Mouse (Mus musculus) left cerebral cortex, adult 6 months (tissue): Measurements from ENCODE around the gene Tceal8. TPM values are rescaled to one million over a fixed set of nuclear protein-coding genes. Genes with fewer than 3 reads are reported as not detected.

Experiments used
- long read RNA-seq, 2 experiments: library from polyadenylated mRNA; unstranded; transcript quantifications; one replicate each; pipeline ENCODE4 v2.0.0; 2019 to 2020
- polyA plus RNA-seq: library from polyadenylated mRNA; unstranded; fragments of <200 nt; fragmentation: Nextera tagmentation; gene quantifications from 2 replicates; pipeline ENCODE4 v1.2.3, GENCODE M21; 2021

Gene Tceal8
- polyA plus RNA-seq, result 75.2 and 80.9 TPM in 2 replicates
- long read RNA-seq, experiment 1, transcript Tceal8-201 (3 exons, 1,250 nt), result major isoform, 102 of 107 reads
- long read RNA-seq, experiment 1, partial matches to known transcripts, result 4 of 107 reads
- long read RNA-seq, experiment 1, other reads (novel, unspliced or antisense), result 1 of 107 reads
- long read RNA-seq, experiment 2, transcript Tceal8-201 (3 exons, 1,250 nt), result major isoform, 96 of 111 reads
- long read RNA-seq, experiment 2, partial matches to known transcripts, result 2 of 111 reads
- long read RNA-seq, experiment 2, other reads (novel, unspliced or antisense), result 13 of 111 reads

GRCm38 (mm10) chrX:136172118-136172551 is at the start of gene Tceal8:
TSS of gene Tceal8 (minus strand) at chrX:136172342.

GRCm38 (mm10) chrX:136214729-136215677 is 42.9 kb upstream of the Tceal8 start, which contains the start of the genes Tceal7 and Bex1:
TSS of gene Tceal7 (plus strand) at chrX:136214779.
TSS of gene Bex1 (minus strand) at chrX:136215513.

GRCm38 (mm10) chrX:136203664-136204066 is 31.5 kb upstream of the Tceal8 start, which contains the start of gene Tceal5:
TSS of gene Tceal5 (minus strand) at chrX:136203876.

GRCm38 (mm10) chrX:136138827-136139639 is 33.1 kb downstream of the Tceal8 start, which contains the start of gene Bex4:
TSS of gene Bex4 (plus strand) at chrX:136138996.

Other genes with a start within 250 kb of the Tceal8 start
- gene Arxes2, start 178.5 kb downstream of the Tceal8 start, polyA plus RNA-seq, result 65.2 and 69.8 TPM in 2 replicates
- gene Arxes1, start 139.0 kb downstream of the Tceal8 start, polyA plus RNA-seq, result 21.0 and 26.9 TPM in 2 replicates
- 690 and 793 TPM in 2 replicates for gene Bex2, start 104.1 kb downstream of the Tceal8 start, polyA plus RNA-seq
- not detected in 2 replicates for gene Nxf3, start 87.1 kb downstream of the Tceal8 start, polyA plus RNA-seq
- gene Bex4, start 33.3 kb downstream of the Tceal8 start, polyA plus RNA-seq, result 40.1 and 44.5 TPM in 2 replicates
- gene Tceal5, start 31.5 kb upstream of the Tceal8 start, polyA plus RNA-seq, result 62.1 and 111 TPM in 2 replicates
- gene Tceal7, start 42.4 kb upstream of the Tceal8 start, polyA plus RNA-seq, result 3.1 and 4.2 TPM in 2 replicates
- 157 and 170 TPM in 2 replicates for gene Bex1, start 43.2 kb upstream of the Tceal8 start, polyA plus RNA-seq
- 202 and 229 TPM in 2 replicates for gene Tceal9, start 72.7 kb upstream of the Tceal8 start, polyA plus RNA-seq
- 608 and 622 TPM in 2 replicates for gene Bex3, start 97.9 kb upstream of the Tceal8 start, polyA plus RNA-seq